Mouse (Mus musculus) liver, postnatal 0 days (tissue): ENCODE data around the gene Rad54l. TPM values are rescaled to one million over a fixed set of nuclear protein-coding genes. Genes with fewer than 3 reads are reported as not detected.

Source experiments
- ATAC-seq: fragments of 200-750 bp; cut with Nextera tagmentation; 2 replicates; pipeline ENCODE4 v1.8.0; 2017; ENCODE audit warnings: mild to moderate bottlenecking, moderate library complexity
- DNase-seq: peaks from one replicate; pipeline ENCODE4 v3.0.0-alpha.2; 2016
- H3K27ac ChIP-seq: fragments of 300-500 bp; sonication (generic); 2 replicates; pipeline ENCODE4 v1.5.1; 2014; ENCODE audit warnings: antibody characterized with exemption, moderate library complexity, mild to moderate bottlenecking, low read depth
- H3K27me3 ChIP-seq: fragments of 300-500 bp; sonication (generic); 2 replicates; pipeline ENCODE4 v1.6.1; 2014; ENCODE audit warnings: low read length, control low read depth, mixed read lengths; ENCODE audit not compliant: insufficient read depth
- H3K36me3 ChIP-seq: fragments of 300-500 bp; sonication (generic); replicated peaks from 2 replicates; pipeline ENCODE4 v1.6.1; 2014; ENCODE audit warnings: mild to moderate bottlenecking, control low read depth, low read length, moderate library complexity, mixed read lengths; ENCODE audit not compliant: insufficient read depth
- H3K4me1 ChIP-seq: fragments of 300-500 bp; sonication (generic); 2 replicates; pipeline ENCODE4 v1.6.1; 2014; ENCODE audit warnings: antibody characterized with exemption, mild to moderate bottlenecking, control low read depth; ENCODE audit not compliant: insufficient read depth
- H3K4me2 ChIP-seq: fragments of 300-500 bp; sonication (generic); 2 replicates; pipeline ENCODE4 v1.6.1; 2014; ENCODE audit warnings: low read depth, mild to moderate bottlenecking, low read length, moderate library complexity, mixed read lengths
- H3K4me3 ChIP-seq: fragments of 300-500 bp; sonication (generic); 2 replicates; pipeline ENCODE4 v1.5.1; 2014; ENCODE audit warnings: low read depth, low read length
- H3K9ac ChIP-seq: fragments of 300-500 bp; sonication (generic); replicated peaks from 2 replicates; pipeline ENCODE4 v1.6.1; 2014; ENCODE audit warnings: mild to moderate bottlenecking, moderate library complexity
- H3K9me3 ChIP-seq: fragments of 300-500 bp; sonication (generic); 2 replicates; pipeline ENCODE4 v1.6.1; 2016; ENCODE audit warnings: mild to moderate bottlenecking, control low read depth, low read length, mixed read lengths
- CTCF ChIP-seq: sonication (generic); IDR thresholded peaks from 2 replicates; pipeline ENCODE4 v1.5.1; 2016; ENCODE audit warnings: antibody characterized with exemption, low read depth
- EP300 ChIP-seq: IDR thresholded peaks from 2 replicates; pipeline ENCODE4 v1.6.1; 2016; ENCODE audit warnings: antibody characterized with exemption, low read depth, mild to moderate bottlenecking
- WGBS: fragments of 180-500 bp; shearing (Covaris S2); extraction: QIAGEN DNeasy Blood & Tissue Kit; methylation state at CpG from one replicate; pipeline ENCODE4 v1.1.7; 2014; ENCODE audit not compliant: insufficient replicate concordance; 5-methylcytosine and 5-hydroxymethylcytosine counted together
- polyA plus RNA-seq: library from polyadenylated mRNA; unstranded; fragments of >200 nt; fragmentation: Nextera tagmentation; extraction: Ambion mirVana; gene quantifications from 2 replicates; pipeline ENCODE4 v1.2.1, GENCODE M21; 2015

The Rad54l gene
- polyA plus RNA-seq, 1 experiment from 2014 or later, result 10.3 TPM

- 67% methylated on average over 3 of the region's 3 CpGs for WGBS
Measured at GRCm38 (mm10) chr4:116049211-116049610, 74.3 kb downstream of the Rad54l start.

GRCm38 (mm10) chr4:116048130-116048920 lies 75.2 kb downstream of the Rad54l start:
- Histone ChIP-seq H3K4me2 (no peak overlapping the region), H3K9ac (no peak overlapping the region), H3K4me1 (peaks cover 5% of the 10 kb centered on the region; the same call in 1 of the 2 replicates), H3K9me3 (no peaks in the 10 kb centered on the region), H3K27me3 (no peaks in the 10 kb centered on the region), H3K36me3 (no peaks in the 10 kb centered on the region; the same call in none of the 2 replicates), H3K27ac (no peak overlapping the region), H3K4me3 (no peak overlapping the region)
- no peak for TF ChIP-seq EP300
- no peak for TF ChIP-seq CTCF
- WGBS, result 67% methylated on average over 7 of the region's 7 CpGs
- ATAC-seq (no peak), DNase-seq (no peak)

More at GRCm38 (mm10) chr4:116049211-116049610, 74.3 kb downstream of the Rad54l start:
- Histone ChIP-seq H3K4me3 (no peak overlapping the region), H3K27me3 (no peaks in the 10 kb centered on the region), H3K9me3 (no peaks in the 10 kb centered on the region), H3K27ac (no peak overlapping the region), H3K9ac (no peak overlapping the region), H3K4me2 (no peak overlapping the region), H3K36me3 (no peaks in the 10 kb centered on the region; the same call in none of the 2 replicates), H3K4me1 (peaks cover 10% of the 10 kb centered on the region)
- DNase-seq, result no peak
- TF ChIP-seq EP300, result no peak
- no peak for TF ChIP-seq CTCF
- ATAC-seq, result no peak

GRCm38 (mm10) chr4:116047681-116048080 lies 75.8 kb downstream of the Rad54l start:
- peaks cover 5% of the 10 kb centered on the region; the same call in 1 of the 2 replicates for H3K4me1 ChIP-seq
- no peak overlapping the region for H3K9ac ChIP-seq
- no peak overlapping the region for H3K4me2 ChIP-seq
- no peak overlapping the region for H3K4me3 ChIP-seq
- TF ChIP-seq EP300, result no peak
- no peak for TF ChIP-seq CTCF
- DNase-seq (no peak), ATAC-seq (no peak)
- H3K9me3 ChIP-seq, result no peaks in the 10 kb centered on the region
- H3K36me3 ChIP-seq, result no peaks in the 10 kb centered on the region; the same call in none of the 2 replicates
- no peak overlapping the region for H3K27ac ChIP-seq
- H3K27me3 ChIP-seq, result no peaks in the 10 kb centered on the region
- WGBS, result 94% methylated on average over 1 of the region's 1 CpGs

GRCm38 (mm10) chr4:116046604-116047003 lies 76.9 kb downstream of the Rad54l start:
- Histone ChIP-seq H3K4me1 (no peaks in the 10 kb centered on the region), H3K9me3 (no peaks in the 10 kb centered on the region), H3K9ac (no peak overlapping the region), H3K36me3 (no peaks in the 10 kb centered on the region; the same call in none of the 2 replicates), H3K4me2 (no peak overlapping the region), H3K27me3 (no peaks in the 10 kb centered on the region), H3K4me3 (no peak overlapping the region), H3K27ac (no peak overlapping the region)
- no peak for ATAC-seq
- DNase-seq, result no peak
- WGBS, result 74% methylated on average over 2 of the region's 2 CpGs
- no peak for TF ChIP-seq CTCF
- no peak for TF ChIP-seq EP300

Other genes with a start within 250 kb of the Rad54l start
- not detected in 2 replicates for gene Kncn, start 239.3 kb downstream of the Rad54l start, polyA plus RNA-seq
- gene 6430628N08Rik, start 233.0 kb downstream of the Rad54l start, polyA plus RNA-seq, result not detected in 2 replicates
- not detected in 2 replicates for gene Dmbx1, start 183.8 kb downstream of the Rad54l start, polyA plus RNA-seq
- gene Faah, start 105.8 kb downstream of the Rad54l start, polyA plus RNA-seq, result 31.4 and 34.2 TPM in 2 replicates
- gene Nsun4, start 69.8 kb downstream of the Rad54l start, polyA plus RNA-seq, result 8.4 and 8.7 TPM in 2 replicates
- gene Uqcrh, start 48.6 kb downstream of the Rad54l start, polyA plus RNA-seq, result 563 and 605 TPM in 2 replicates
- gene Lrrc41, start 48.4 kb downstream of the Rad54l start, polyA plus RNA-seq, result 22.9 and 23.3 TPM in 2 replicates
- gene Pomgnt1, start 150 bp upstream of the Rad54l start, polyA plus RNA-seq, result 8.8 and 9.2 TPM in 2 replicates
- gene Lurap1, start 27.6 kb upstream of the Rad54l start, polyA plus RNA-seq, result 0.24 and 0.27 TPM in 2 replicates
- gene Tspan1, start 43.9 kb upstream of the Rad54l start, polyA plus RNA-seq, result 0.08 TPM in 1 of 2 replicates, not detected in the other
- not detected in 2 replicates for gene 1700042G07Rik, start 49.7 kb upstream of the Rad54l start, polyA plus RNA-seq
- not detected in 2 replicates for gene Gm49337, start 49.7 kb upstream of the Rad54l start, polyA plus RNA-seq
- gene Pik3r3, start 97.9 kb upstream of the Rad54l start, polyA plus RNA-seq, result 0.30 and 0.46 TPM in 2 replicates